Mouse (Mus musculus): ENCODE results near the gene Cacng1. TPM values are rescaled to one million over a fixed set of nuclear protein-coding genes. Genes with fewer than 3 reads are reported as not detected.
A peak's percentile ranks its signal among the peaks of the same experiment; 100 is the strongest.

Cacng1 gene
- total RNA-seq, 2 experiments from 2014 or later, result not detected

DNA sequence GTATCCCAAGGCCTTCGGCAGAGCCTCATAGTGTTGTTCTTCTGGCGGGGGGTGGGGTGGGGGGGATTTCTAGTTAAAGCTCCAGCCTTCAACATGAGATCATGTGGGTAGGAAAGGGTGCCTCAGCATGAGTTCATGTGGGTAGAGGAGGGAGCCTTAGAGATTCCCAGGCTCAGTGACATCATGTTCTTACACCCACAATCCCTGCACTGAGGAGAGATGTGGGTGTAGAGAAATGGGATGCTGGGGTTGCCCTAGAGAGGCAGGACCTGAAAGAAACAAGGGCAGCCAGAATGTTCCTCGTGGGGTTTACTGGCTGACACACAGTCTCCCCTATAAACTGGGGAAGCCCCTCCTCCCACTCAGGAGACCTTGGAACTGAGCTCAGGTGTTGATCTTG, 5.9 kb downstream of the Cacng1 start:
- DNase-seq, result no peak
- intact Hi-C loops (cut with DNase I), result no loop called here

DNA sequence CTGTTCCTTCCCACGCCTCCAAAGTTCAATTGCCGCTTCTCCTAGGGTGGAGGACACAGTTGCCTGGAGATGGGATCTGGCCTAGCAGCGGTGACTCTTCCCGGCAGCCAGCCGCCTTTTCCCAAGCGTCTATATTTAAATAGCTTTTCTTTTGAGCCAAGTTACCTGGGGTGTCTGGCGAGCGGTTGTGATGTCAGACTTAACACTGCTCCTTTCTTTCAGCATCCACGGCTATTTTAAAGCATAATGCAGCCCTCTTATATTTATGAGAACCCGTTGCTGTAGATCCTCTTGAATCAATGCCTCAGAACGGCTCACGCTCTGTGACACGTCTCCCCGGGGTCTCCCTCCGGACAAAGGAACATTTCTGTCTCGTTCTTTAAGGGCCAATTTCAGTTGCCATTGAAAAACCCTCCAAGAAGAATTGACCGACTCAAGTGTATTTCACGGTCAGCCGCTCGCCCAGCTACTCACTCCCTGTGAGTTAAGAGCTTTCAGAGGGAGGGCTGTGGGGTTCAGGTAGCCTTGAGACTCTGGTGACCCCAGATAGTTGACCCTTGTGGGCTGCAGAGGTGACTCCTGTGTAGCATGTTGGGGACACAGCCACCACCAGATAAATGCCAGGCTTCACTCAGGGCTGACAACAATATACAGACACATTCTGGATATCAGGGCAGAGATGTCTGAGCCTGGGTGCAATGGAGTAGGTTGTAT, 8.3 kb downstream of the Cacng1 start:
- DNase-seq, result no peak
- intact Hi-C loops (cut with DNase I), result no loop called here

DNA sequence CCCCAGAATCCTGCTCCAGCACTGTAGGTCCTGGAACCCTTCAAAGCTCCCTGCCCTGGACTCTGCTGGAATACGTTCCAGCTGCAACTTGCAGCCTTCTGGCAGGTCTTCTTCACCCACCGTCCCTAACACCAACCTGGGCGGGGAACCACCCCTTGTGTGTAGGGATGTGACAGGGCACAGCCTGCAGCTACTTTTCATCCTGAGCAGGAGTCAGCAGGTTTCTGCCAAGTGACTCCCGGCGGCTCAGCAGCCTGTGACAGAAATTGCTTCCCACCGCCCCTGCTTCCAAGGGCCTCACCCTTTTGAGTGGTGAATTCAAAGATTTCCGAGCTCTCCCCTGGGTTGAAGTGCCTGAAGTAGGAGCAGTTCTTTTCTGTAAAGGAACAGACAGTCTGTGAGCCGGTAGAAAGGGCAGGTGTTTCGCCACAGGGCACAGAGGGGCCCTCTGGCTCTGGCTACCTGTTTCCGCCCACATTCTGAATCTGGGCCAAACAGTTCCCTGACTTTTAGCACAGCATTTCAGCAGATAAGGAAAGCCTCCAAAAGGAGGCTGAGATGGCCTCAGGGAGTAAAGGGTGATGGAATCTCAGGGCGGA, 10.7 kb downstream of the Cacng1 start:
- intact Hi-C loops (cut with DNase I), result no loop called here
- DNase-seq, result no peak

DNA sequence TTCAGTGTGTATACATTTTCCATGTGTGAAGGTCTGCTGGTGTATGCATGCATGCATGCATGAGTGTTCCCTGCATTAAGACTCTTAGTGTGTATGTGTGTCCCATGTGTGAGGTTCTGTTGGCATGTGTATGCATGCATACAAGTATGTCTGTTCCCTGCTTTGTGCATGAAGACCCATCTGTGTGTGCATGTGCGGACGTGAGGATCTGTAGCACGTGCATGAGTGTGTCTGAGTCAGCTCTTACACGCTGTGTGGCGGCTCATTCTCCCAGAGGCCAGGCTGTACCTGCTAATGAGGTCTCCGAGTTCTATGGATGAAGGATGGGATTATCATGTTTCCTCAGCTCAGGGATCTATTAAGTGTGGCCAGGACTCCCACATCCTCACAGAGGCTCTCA, 11.3 kb downstream of the Cacng1 start:
- DNase-seq, result no peak
- intact Hi-C loops (cut with DNase I), result no loop called here

DNA sequence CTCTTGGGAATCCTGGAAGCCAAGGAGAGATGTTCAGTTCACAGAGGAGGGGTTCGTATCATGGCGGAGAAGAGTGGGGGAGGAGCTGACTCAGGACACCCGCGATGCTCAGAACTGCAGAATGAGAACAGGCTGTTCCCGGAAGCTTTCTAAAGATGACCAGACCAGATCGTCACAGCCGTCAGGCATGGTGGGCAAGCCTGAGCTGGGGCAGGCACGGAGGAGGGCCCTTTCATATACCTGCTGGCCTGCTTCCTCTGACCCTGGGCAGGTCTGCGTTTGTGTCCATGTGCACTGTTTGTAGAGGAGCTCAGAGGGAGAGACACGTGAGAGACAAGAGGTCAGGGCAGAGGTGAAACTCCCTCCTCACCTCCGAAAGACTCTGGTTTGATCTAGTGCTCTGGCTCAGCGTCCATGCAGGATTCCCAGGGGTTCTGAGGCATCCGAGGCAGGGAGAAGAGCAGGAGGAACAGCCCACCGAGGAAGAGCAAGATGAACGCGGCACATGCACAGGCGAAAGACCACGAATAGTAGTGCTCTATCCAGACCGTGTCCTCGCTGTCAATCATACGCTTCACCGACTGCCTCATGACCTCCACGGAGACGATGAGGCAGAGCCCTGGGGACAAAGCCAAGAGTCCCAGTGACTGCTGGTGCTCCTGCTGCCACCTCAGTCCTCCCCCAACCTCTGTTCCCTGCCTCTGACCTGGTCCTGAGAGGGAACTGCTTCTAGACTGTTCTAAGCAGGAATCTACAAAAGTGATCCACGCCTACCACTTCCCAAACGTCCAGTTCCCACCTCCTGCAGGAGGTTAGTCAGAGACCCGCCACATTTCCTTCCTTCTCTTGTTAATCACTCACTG, 12.8 kb downstream of the Cacng1 start:
- peak; percentile 7 for DNase-seq
- intact Hi-C loops (cut with DNase I), result no loop called here

DNA sequence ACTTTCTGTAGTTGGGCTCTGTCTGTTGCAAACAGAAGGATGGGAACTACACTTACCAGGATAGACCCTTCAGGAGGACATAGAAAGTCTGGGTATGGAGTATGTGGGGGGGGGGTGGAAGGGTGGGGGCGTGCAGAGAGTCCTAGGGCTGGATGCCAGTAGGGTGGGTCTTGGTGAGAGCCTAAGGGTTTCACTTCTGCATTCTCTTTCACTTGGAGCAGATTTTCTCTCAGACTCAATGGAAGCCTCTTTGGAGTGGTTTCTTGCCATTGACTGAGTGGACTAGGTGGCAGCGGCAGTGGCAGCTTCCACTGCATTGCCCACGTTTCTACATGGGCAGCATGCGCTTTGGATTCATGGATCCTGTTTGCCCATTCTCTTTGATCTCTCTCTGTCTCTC, 16.4 kb downstream of the Cacng1 start:
- intact Hi-C loops (cut with DNase I), result no loop called here
- DNase-seq, result no peak

DNA sequence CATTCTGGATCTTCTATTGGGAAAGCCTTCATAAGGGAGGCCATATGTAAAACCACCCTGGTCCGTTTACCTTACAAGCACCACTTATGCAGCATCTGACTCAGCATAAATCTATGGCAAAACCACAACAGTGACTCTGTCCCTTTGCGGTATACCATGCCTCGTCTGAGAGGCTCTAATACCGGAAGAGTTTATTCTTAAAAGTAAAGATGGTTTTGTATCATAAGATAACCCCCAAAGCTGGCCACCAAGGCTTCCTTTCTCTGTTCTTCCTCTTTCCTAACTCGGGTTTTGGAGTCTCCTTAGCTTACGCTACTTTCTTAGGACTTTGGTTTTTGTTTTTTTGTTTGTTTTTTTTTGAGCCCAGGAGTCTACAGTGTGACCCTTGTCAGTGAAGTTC, 23.0 kb downstream of the Cacng1 start:
- DNase-seq, result no peak
- intact Hi-C loops (cut with DNase I), result no loop called here

DNA sequence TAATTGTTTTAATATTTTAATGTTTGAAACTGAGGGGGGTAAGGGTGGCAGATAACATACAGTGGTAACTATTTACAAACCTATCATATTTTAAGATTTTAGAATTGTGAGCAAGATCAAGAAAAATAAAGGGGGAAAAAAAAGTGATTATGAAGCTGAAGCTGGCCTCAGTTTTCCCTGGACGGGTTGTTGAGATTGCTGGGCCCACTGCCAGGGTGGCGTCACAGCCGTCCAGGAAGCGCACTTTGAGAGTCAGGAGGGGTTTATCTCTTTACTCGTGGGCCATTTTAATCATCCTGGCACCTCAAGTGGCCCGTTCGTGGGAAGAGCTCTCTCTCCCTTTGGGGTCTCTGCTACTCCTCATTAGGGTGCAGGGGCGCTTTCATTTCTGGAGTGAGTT, 24.8 kb downstream of the Cacng1 start:
- intact Hi-C loops (cut with DNase I), result no loop called here
- DNase-seq, result no peak

DNA sequence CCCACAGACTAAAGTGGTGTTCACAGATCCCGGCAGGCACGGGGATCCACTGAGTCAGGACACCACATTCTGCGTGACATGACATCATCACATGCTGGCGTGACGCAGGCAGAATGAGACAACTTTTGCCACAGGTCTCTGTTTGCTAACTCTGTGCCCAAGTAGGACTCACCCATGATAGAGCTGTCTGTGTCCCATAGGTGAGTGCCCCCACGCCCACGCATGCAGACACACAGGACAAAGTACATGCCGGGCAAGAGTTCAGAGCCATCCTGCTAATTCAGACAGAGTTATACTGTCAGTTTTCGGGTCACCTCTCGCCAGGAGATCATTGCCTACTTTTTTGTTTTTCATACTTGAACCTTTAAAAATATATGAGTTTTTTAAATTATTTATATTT, 27.8 kb downstream of the Cacng1 start:
- DNase-seq, result no peak
- intact Hi-C loops (cut with DNase I), result no loop called here

DNA sequence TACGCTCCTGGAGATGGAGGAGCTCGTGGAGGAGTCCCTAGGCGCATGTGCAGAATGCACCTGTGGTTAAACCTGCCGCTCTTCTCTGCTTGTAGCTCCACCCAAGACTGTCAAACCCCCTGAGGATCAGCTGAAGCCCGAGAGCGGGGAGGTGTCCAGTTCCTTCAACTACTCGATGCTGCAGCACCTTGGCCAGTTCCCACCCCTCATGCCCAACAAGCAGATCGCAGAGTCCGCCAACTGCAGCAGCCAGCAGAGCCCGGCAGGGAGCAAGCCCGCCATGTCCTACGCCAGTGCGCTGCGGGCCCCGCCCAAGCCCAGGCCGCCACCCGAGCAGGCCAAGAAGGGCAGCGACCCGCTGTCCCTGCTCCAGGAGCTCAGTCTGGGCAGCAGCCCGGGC, 30.0 kb downstream of the Cacng1 start:
- no peak for DNase-seq
- intact Hi-C loops (cut with DNase I), result no loop called here

DNA sequence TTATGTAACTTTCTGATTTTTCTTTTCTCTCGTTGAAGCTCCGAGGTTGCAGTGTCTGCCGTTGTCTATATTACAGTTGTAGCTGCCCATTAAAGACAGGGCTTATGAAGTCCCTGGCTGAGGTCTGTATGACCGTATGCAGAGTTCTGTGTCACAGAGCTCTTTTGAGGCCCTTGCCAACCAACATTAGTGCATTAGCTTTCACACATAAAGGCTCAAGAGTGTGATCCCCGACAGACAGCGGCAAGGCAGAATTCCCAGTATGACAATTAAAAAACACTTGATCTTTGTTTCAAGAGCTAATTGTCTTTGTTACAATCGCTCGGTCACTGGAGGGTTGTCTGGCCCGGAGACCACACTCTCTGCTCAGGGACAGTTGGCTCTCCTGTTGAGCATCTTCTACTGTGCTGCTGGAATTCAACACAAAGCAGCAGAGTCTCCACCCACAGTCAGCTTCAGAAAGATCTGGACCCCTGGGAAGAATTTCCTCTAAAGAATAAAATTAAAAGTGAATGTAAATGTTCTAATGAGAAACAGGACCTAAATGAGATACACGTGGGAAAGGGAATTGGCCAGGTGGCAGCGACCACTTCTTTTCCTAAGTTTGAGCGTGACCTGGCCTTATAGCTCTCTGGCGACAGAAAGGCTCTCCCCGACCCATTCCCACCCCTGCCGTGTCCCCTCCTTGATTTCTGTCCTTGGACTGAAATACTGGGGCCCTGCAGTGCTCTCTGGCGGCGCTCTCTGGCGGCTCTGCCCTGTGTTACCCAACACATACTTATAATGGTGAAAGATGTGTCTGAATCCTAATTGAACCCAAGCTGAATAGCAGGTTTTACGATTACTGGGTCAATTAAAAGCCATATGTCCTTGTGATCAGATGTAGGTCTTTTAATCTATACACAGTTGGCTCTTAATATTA, 32.5 kb downstream of the Cacng1 start:
- intact Hi-C loops (cut with DNase I), result no loop called here

DNA sequence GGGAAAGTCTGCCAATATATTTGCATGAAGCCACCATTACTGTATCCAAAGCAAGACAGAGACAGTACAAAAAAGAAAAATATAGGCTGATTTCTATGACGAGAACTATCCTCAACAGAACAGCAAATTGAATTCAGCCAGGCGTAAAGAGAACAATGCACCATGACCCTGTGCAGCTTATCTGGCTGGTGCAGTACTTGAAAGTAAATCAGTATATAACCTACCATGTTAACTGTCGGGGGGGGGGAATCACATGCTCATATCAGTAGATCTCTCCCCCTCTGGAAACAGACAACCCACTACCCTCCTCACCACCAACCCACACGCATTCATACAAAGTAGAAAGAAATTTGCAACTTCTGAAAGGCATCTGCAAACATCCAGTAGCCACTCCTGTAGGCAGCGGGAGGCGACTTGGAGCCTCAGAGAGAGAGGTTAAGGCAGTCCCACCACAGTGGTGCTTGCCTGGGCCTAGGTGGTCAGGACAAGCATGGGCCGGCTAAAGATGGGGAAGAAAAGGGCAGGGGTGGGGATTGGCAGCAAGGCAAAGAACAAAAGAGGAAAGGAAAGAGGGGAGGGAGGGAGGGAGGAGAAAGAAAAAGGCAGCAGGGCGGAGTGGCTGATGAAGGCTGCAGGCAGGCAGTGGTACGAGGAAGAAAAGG, 33.5 kb downstream of the Cacng1 start:
- intact Hi-C loops (cut with DNase I), result no loop called here
- DNase-seq, result no peak

More for the DNA sequence above, 32.5 kb downstream of the Cacng1 start:
- DNase-seq, result no peak

DNA sequence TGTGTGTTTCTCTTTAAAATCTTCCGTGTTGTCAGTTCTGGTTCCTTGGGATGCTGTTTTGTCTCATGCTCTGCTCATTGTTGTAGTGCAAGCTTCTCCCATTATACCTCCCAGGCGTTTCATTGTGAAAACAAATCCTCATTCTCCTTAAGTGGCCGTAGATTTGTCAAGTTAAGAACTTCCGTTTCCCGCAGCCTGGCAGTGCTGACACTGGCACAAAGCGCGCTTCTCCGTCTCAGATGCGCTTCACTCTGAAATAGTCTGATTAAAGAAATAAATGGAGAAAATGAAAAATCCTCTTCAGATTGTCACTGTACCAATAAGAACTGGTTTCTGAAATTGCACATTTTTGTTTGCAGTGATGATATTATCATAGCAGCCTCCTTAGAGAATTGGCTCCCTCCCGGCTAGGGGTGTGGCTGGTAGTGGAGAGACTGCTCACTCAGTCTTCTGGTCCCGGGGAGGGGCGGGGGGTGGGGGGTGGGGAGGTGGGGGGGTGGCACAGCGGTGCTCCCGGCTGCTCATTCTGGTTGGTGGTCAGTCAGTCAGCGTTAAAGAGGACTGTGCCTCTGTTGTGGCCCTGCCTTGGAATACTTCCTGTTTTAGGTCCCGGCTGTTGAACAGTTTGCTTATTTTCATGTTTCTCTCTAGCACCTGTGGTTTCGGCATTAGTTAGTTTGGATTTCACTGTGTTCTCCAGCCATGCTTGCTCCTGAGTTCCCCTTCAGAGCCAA, 39.9 kb downstream of the Cacng1 start:
- no peak for DNase-seq
- intact Hi-C loops (cut with DNase I), result no loop called here

DNA sequence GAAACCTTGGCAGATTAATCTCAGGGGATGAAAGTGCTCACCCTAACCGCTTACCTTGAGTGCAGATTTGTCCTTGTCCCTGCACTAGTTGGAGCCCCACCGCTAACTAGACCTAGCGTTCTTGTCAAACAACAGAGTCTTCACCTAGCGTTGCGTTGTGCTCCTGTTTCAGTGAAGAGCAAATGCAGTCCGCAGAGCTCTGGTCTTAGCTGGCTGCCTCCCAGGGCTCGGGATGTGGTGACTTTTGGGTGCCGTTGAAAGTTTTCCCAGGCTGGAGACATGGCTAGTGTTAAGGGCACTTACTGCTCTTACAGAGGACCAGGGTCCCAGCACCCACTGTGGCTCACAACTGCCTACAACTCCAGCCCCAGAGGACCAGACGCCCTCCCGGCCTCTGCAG, 41.1 kb downstream of the Cacng1 start:
- intact Hi-C loops (cut with DNase I), result no loop called here
- DNase-seq, result no peak

DNA sequence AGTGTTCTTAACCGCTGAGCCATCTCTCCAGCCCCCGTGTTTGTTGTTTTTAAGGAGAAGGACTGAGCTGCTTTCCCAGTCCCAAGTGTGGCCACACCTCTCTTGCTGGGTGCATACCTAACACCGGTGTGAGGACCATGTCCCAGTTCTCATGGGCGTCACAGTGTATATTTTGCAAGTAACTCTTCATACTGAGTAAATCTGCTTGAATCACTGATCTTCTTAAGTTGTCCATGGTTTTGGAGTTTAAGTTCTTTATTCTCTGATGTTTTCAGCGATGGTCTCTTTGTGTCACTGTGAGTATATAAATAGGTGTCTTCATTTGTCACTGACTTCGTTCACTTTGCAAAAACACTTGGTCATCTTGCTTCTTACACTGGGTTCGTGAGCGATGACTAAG, 41.7 kb downstream of the Cacng1 start:
- intact Hi-C loops (cut with DNase I), result no loop called here
- no peak for DNase-seq

DNA sequence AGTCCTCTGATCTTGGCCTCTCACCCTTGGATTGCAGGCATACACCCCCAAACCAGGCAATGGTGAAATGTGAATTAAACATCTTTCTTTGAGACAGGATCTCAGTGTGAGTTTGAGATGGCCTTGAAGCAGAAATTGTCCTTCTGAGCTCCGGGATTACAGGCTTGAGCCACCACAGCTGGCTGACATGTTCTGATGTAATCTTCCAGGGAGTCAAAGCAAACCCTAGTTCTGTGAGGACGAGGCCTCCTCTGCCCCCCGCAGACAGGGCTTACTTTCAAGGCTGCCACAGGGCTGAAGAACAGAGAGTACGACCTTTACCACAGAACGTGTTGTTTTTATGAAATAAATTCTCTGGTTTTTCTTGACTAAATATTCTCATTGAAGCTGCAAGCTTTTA, 42.3 kb downstream of the Cacng1 start:
- intact Hi-C loops (cut with DNase I), result no loop called here
- no peak for DNase-seq

DNA sequence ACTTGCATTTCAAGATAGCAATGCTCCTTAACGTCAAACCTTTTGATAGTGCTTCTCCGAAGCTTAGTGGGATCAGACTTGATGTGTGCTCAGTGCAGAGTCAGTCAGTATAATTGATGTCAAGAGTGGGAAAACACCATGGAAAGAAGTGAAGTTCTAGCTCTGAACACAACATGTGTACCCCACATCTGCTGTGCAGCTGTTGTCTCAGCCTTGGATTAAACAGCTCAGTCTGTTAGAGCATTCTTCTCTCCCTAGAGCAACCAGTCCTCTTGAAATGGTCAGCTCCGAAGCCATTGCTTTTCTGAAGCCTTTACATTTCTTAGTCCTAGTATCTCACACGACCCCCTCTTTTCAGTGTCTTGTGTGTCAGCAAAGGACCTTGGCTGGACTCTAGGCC, 47.3 kb downstream of the Cacng1 start:
- intact Hi-C loops (cut with DNase I), result no loop called here
- no peak for DNase-seq

DNA sequence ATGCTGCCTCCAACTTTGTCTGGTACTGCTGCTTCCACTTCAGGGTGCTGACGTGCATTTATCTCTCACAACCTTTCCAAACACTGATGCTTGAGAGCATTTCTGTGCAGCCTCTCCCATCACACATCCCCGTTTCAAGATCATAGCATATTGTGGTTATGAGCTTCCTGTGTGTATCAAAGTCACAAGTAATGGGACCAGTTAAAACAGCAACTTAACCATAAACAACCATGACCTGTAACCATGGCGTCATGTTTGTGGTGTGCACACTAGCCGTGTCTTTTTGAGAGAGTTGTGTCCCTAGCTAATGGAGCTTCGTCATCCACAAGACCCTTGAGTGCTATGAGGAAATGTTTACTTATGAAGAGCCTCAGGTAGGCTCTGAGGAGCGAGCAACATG, 48.1 kb downstream of the Cacng1 start:
- DNase-seq, result no peak
- intact Hi-C loops (cut with DNase I), result no loop called here

DNA sequence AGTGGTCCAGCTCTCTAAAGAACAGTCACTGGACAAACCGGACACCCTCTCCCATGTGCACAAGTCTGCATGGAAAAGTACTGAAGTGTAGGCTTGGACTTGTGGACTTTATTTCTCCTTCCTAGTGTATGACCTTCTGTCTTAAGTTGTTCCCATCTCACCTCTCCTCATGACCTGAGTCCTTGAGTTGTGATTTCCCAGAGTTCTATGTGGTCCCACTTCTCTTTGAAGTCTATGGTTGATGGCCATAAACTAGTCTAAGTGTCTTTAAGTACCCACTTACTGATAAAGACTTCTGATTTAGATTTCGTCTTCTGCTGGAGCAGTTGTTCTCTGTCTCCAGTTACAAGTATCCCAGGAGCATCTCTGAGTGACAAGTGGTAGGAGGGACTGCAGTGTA, 48.8 kb downstream of the Cacng1 start:
- intact Hi-C loops (cut with DNase I), result no loop called here
- DNase-seq, result no peak

DNA sequence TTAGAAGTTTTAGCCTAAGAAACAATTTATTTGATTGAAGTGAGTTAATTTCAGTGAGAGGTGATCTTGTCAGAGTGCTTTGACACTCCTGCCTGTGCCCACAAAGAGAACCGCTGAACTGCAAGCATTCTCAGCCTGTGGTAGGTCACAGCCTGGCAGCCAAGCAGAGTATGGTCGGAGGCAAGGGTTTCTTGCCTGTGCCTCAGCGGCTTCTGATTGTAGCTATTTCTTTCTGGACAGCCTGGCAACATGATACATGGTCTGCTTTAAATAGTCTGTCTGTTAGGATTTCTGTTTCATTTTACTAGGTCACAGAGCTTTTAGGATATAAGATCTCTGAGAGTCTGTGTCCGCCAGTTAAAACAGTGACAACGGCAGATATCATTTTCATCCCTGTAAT, 53.7 kb downstream of the Cacng1 start:
- intact Hi-C loops (cut with DNase I), result no loop called here
- no peak for DNase-seq

Data from heart, postnatal 36 days (tissue).